Mouse (Mus musculus): Measurements from ENCODE around the gene Gm45713. TPM values are rescaled to one million over a fixed set of nuclear protein-coding genes. Genes with fewer than 3 reads are reported as not detected.

Gene Gm45713
- polyA plus RNA-seq, 1 experiment = 0.16 TPM

- no peak for DNase-seq
- 86% methylated on average over 2 of the region's 2 CpGs for WGBS
- Histone ChIP-seq H3K4me1 (ENCODE audit: control insufficient read depth, insufficient read depth, low read length) (peaks cover 9% of the 10 kb centered on the region), H3K4me3 (replicated peaks; ENCODE audit: insufficient read depth, low read depth, low read length) (no peak overlapping the region), H3K27ac (ENCODE audit: insufficient read depth, low read length) (no peak overlapping the region), H3K27me3 (ENCODE audit: control insufficient read depth, insufficient read depth, low read length) (no peaks in the 10 kb centered on the region)
- TF ChIP-seq POLR2A (IDR thresholded peaks at IDR 0.05; ENCODE audit: borderline replicate concordance, insufficient read depth, low read length) (no peak), CTCF (IDR thresholded peaks at IDR 0.05; ENCODE audit: borderline replicate concordance, insufficient read depth, low read depth, low read length) (no peak)
Observed at GRCm38 (mm10) chr7:45077829-45078228, 58.2 kb downstream of the Gm45713 start.

DNA sequence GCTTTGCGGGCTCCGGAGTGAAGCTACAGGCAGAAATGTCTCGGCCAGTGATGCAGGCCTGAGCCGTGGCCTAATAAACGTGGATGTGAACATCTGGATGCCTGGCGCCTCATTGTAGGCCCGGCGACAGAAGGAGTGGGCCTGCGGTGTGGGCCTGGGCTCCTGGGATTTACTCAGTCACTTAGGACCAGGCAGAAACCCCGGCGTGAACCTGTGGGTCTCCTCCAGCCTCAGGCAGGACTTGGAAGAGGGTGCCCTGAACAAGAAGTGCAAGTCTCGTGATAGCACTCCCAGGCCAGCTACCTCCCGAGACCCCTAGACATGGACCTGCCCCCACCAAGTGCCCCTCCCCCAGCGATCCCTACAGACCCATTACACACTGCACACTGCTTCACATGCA, 58.7 kb downstream of the Gm45713 start:
- WGBS = 78% methylated on average over 14 of the region's 14 CpGs

DNA sequence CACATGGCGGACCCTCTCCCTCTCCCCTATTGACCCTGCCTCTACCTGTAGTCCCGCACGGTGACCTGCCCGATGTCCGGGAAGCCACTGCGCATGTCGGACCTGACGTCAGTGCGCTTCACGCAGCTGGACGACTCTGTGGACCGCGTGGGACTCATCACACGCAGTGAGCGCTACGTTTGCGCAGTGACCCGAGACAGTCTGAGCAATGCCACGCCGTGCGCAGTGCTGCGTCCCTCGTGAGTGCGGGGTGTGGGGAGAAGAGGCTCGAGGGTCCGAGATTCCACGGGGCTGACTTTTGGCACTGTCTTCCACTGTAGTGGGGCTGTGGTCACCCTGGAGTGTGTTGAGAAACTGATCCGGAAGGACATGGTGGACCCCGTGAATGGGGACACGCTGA, 59.5 kb downstream of the Gm45713 start:
- Histone ChIP-seq H3K4me1 (ENCODE audit: control insufficient read depth, insufficient read depth, low read length) (peaks cover 9% of the 10 kb centered on the region), H3K4me3 (replicated peaks; ENCODE audit: insufficient read depth, low read depth, low read length) (no peak overlapping the region), H3K27me3 (ENCODE audit: control insufficient read depth, insufficient read depth, low read length) (no peaks in the 10 kb centered on the region), H3K27ac (ENCODE audit: insufficient read depth, low read length) (no peak overlapping the region)
- WGBS = 90% methylated on average over 30 of the region's 30 CpGs
- DNase-seq = no peak
- TF ChIP-seq POLR2A (IDR thresholded peaks at IDR 0.05; ENCODE audit: borderline replicate concordance, insufficient read depth, low read length) = no peak
- no peak for TF ChIP-seq CTCF (IDR thresholded peaks at IDR 0.05; ENCODE audit: borderline replicate concordance, insufficient read depth, low read depth, low read length)

More for the DNA sequence above, 58.7 kb downstream of the Gm45713 start:
- TF ChIP-seq CTCF (IDR thresholded peaks at IDR 0.05; ENCODE audit: borderline replicate concordance, insufficient read depth, low read depth, low read length) (no peak), POLR2A (IDR thresholded peaks at IDR 0.05; ENCODE audit: borderline replicate concordance, insufficient read depth, low read length) (no peak)
- no peak for DNase-seq
- Histone ChIP-seq H3K27me3 (ENCODE audit: control insufficient read depth, insufficient read depth, low read length) (no peaks in the 10 kb centered on the region), H3K4me1 (ENCODE audit: control insufficient read depth, insufficient read depth, low read length) (peaks cover 9% of the 10 kb centered on the region), H3K27ac (ENCODE audit: insufficient read depth, low read length) (no peak overlapping the region), H3K4me3 (replicated peaks; ENCODE audit: insufficient read depth, low read depth, low read length) (no peak overlapping the region)

Other genes with a start within 250 kb of the Gm45713 start
- 105 and 117 TPM in 2 replicates for gene Med25, start 243.5 kb downstream of the Gm45713 start, polyA plus RNA-seq (2012; rRNA removed)
- gene Fuz, start 240.2 kb downstream of the Gm45713 start, polyA plus RNA-seq (2012; rRNA removed) = 29.0 and 31.9 TPM in 2 replicates
- 216 and 229 TPM in 2 replicates for gene Ap2a1, start 206.7 kb downstream of the Gm45713 start, polyA plus RNA-seq (2012; rRNA removed)
- 0.16 and 0.40 TPM in 2 replicates for gene Tsks, start 193.0 kb downstream of the Gm45713 start, polyA plus RNA-seq (2012; rRNA removed)
- 129 and 137 TPM in 2 replicates for gene Cpt1c, start 161.4 kb downstream of the Gm45713 start, polyA plus RNA-seq (2012; rRNA removed)
- gene Prmt1, start 149.7 kb downstream of the Gm45713 start, polyA plus RNA-seq (2012; rRNA removed) = 225 and 227 TPM in 2 replicates
- 126 and 130 TPM in 2 replicates for gene Irf3, start 138.6 kb downstream of the Gm45713 start, polyA plus RNA-seq (2012; rRNA removed)
- gene Bcl2l12, start 137.5 kb downstream of the Gm45713 start, polyA plus RNA-seq (2012; rRNA removed) = 6.0 and 6.4 TPM in 2 replicates
- 115 and 120 TPM in 2 replicates for gene Scaf1, start 119.9 kb downstream of the Gm45713 start, polyA plus RNA-seq (2012; rRNA removed)
- 29.7 and 29.9 TPM in 2 replicates for gene Rras, start 118.3 kb downstream of the Gm45713 start, polyA plus RNA-seq (2012; rRNA removed)
- gene Prr12, start 83.3 kb downstream of the Gm45713 start, polyA plus RNA-seq (2012; rRNA removed) = 22.6 and 23.3 TPM in 2 replicates
- gene Nosip, start 73.8 kb downstream of the Gm45713 start, polyA plus RNA-seq (2012; rRNA removed) = 106 and 112 TPM in 2 replicates
- gene Prrg2, start 73.6 kb downstream of the Gm45713 start, polyA plus RNA-seq (2012; rRNA removed) = 23.3 and 23.7 TPM in 2 replicates
- 7.6 and 8.6 TPM in 2 replicates for gene Rcn3, start 44.0 kb downstream of the Gm45713 start, polyA plus RNA-seq (2012; rRNA removed)
- 32.1 and 33.7 TPM in 2 replicates for gene Fcgrt, start 32.4 kb downstream of the Gm45713 start, polyA plus RNA-seq (2012; rRNA removed)
- 392 and 433 TPM in 2 replicates for gene Rps11, start 11.8 kb downstream of the Gm45713 start, polyA plus RNA-seq (2012; rRNA removed)
- gene Rpl13a, start 7.5 kb downstream of the Gm45713 start, polyA plus RNA-seq (2012; rRNA removed) = 1,090 and 1,228 TPM in 2 replicates
- 24.4 and 28.4 TPM in 2 replicates for gene Flt3l, start 201 bp upstream of the Gm45713 start, polyA plus RNA-seq (2012; rRNA removed)
- 52.3 and 53.1 TPM in 2 replicates for gene Pih1d1, start 18.1 kb upstream of the Gm45713 start, polyA plus RNA-seq (2012; rRNA removed)
- gene Aldh16a1, start 18.4 kb upstream of the Gm45713 start, polyA plus RNA-seq (2012; rRNA removed) = 17.2 and 18.0 TPM in 2 replicates
- 397 and 476 TPM in 2 replicates for gene Slc17a7, start 27.7 kb upstream of the Gm45713 start, polyA plus RNA-seq (2012; rRNA removed)
- gene Gfy, start 43.3 kb upstream of the Gm45713 start, polyA plus RNA-seq (2012; rRNA removed) = 0.54 and 0.57 TPM in 2 replicates
- gene Pth2, start 44.8 kb upstream of the Gm45713 start, polyA plus RNA-seq (2012; rRNA removed) = not detected in 2 replicates
- gene Ccdc155, start 68.7 kb upstream of the Gm45713 start, polyA plus RNA-seq (2012; rRNA removed) = 1.9 and 2.4 TPM in 2 replicates
- gene Dkkl1, start 75.9 kb upstream of the Gm45713 start, polyA plus RNA-seq (2012; rRNA removed) = 0.36 and 0.51 TPM in 2 replicates
- gene Tead2, start 79.5 kb upstream of the Gm45713 start, polyA plus RNA-seq (2012; rRNA removed) = 4.7 and 5.0 TPM in 2 replicates
- 3.1 and 4.3 TPM in 2 replicates for gene Cd37, start 102.9 kb upstream of the Gm45713 start, polyA plus RNA-seq (2012; rRNA removed)
- gene Slc6a16, start 104.9 kb upstream of the Gm45713 start, polyA plus RNA-seq (2012; rRNA removed) = 2.6 and 3.1 TPM in 2 replicates
- not detected in 2 replicates for gene Slc6a21, start 141.3 kb upstream of the Gm45713 start, polyA plus RNA-seq (2012; rRNA removed)
- 17.5 and 18.9 TPM in 2 replicates for gene Trpm4, start 197.5 kb upstream of the Gm45713 start, polyA plus RNA-seq (2012; rRNA removed)
- 0.11 and 0.31 TPM in 2 replicates for gene Hrc, start 199.1 kb upstream of the Gm45713 start, polyA plus RNA-seq (2012; rRNA removed)
- gene Ppfia3, start 230.8 kb upstream of the Gm45713 start, polyA plus RNA-seq (2012; rRNA removed) = 84.3 and 85.9 TPM in 2 replicates
- gene Lin7b, start 234.4 kb upstream of the Gm45713 start, polyA plus RNA-seq (2012; rRNA removed) = 92.6 and 103 TPM in 2 replicates